Mouse (Mus musculus) heart, adult 8-10 months (tissue): ENCODE measurements around the gene Gpr119. TPM values are rescaled to one million over a fixed set of nuclear protein-coding genes. Genes with fewer than 3 reads are reported as not detected.

Experiments used
- DNase-seq: peaks from one replicate; pipeline ENCODE4 v3.0.0; 2022; ENCODE audit warnings: low spot score
- microRNA-seq: library from miRNA; unstranded; fragments of <30 nt; microRNA quantifications from one replicate; pipeline ENCODE4 v1.2.0, GENCODE M21; 2022
- total RNA-seq, 4 experiments: library from RNA; stranded (reverse); gene quantifications; 2 replicates each; pipeline ENCODE4 v1.2.4; 2022

Gpr119 gene
- total RNA-seq: not detected

- no peak for DNase-seq
Measured at GRCm38 (mm10) chrX:48674171-48674570, at the start of gene Gpr119. Gene Gpr119, minus strand, starts transcription at chrX:48674478.

DNA sequence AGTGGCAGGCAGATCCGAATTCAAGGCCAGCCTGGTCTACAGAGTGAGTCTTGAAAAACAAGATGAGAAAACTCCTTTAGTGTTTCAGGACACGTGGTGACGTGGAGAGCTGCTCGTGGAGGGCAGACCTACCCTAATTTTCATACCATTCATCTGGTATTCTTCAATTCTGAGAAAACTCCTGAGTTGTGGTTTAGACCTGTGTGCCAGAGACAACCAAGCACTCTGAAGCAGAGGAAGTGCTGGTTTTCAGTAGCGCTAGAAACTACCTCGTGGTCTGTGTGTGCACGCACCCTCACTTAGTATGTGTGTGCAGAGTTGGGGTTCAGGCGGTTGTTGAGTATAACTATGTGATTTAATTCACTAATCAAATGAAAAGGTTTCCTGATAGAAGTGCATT, 38.6 kb upstream of the Gpr119 start:
- no peak for DNase-seq

DNA sequence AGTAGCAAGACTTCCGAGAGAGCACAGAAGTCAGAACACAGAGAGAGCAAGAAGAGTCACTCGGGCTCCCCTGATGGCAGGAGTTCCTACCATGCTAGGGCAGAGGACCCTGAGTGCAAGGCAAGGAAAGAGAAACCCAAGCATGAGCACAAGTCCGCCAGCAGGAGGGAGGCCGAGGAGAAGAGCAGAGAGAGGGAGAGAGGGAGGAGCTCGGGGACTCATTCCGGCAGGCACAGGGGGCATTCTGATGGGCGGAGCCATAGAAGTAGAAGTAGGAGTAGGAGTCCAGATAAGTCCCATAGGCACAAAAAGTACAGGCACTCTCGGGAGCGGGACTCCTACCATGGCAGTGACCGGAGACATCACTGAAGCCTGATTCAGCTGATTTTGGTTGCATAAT, 35.4 kb upstream of the Gpr119 start:
- DNase-seq: no peak

DNA sequence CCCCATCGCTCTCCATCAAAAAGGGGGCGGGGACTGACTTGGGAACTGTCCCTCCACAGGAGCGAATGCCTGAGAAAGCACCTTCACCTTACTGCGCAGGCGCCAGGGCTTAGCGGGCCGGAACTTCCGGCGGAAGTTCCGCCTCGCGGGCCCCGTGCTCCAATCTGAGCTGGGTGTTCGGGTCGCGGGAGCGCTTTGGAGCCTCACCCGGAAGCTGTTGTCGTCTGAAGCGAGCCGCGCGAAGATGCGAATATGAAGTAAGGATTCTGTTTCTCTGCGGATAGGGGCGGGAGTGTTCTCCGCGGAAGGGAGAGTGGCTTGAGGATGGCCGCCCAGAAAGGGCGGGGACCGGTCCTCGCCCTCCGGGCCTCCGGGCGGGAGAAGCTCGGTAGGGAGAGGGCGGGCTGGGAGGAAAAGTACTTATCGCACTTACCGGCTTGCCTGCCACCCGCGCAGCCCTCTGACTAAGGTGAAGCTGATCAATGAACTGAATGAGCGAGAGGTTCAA, 20.6 kb upstream of the Gpr119 start, which contains the start of gene Rbmx2:
Gene Rbmx2, plus strand, starts transcription at position 141 of the 508 bp plus-strand sequence.
- DNase-seq: peak; percentile 81

DNA sequence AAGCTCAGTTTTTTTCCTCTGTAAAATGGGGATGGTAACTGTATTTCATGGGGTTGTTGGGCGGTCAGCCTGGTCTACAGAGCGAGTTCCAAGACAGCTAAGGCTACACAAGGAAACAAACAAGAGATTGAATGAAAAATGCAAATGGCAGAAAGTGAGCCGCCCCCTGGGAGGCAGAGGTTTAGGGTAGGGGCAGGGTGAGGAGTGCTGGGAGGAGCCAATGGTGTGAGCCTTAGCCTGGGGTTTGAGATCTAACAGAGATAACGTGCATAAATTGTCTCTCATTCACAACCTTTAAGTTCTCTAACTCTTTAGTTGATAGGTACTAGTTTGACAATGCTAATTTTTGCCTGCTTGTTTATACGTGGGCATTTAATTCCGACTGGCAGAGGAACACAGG, 20.2 kb upstream of the Gpr119 start:
- DNase-seq: no peak

- DNase-seq: no peak
Measured at GRCm38 (mm10) chrX:48683857-48684256, 9.6 kb upstream of the Gpr119 start.

DNA sequence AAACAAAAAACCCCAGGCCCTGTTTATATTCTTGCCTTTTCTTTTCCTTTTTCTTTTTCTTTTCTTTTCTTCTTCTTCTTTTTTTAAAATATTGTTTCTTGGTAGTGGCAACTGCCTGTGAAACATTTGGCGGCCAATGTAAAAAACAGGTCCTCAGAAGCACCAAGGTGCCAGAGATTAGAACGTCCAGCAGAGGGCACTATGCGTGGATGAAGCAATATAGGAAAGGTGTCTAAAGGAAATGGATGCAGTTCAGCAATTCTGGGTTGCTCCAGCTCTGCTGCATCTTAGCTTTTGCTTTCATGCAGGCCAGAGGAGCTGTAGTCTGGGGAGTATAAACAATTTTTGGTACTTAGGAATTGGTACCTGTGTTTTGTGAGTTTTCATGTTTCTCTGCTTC, 9.2 kb upstream of the Gpr119 start:
- peak; percentile 10 for DNase-seq

DNA sequence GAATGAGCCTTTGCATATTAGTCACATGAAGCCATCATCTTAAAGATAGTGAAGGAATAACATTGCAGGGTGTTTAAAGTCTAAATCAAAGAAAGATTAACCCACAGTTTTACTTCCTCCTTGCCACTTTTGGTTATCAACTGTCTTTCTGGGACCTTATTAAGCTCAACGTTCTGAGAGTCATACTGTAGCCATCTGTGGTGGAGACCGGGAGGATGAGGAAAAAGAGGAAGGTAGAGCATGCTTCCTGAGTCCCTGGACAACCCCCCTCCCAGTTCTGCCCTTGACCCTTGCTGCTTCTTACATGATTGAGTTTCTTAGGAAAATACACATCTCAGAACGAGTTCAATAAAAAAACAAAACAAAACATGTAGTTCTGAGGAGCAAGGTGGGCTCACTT, 2.6 kb downstream of the Gpr119 start:
- no peak for DNase-seq

GRCm38 (mm10) chrX:48669588-48669987, 4.7 kb downstream of the Gpr119 start:
- no peak for DNase-seq

DNA sequence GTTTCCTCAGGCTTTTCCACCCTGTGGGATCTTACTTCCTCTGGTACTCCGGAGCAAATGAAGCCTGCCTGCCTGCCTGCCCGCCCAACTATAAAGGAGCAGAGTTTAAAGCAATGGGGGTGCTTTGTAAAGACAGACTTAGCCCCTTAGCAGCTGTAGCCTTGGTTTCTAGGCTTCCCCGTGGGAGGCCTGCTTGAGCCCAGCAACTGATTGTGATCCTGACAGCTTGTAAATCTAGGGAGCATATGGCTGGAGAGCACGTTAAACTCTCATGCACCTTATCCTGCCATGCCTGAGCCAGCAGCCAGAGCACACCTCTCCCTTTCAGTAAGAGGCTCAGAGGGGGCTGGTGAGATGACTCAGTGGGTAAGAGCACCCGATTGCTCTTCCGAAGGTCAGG, 7.5 kb downstream of the Gpr119 start:
- DNase-seq: no peak

GRCm38 (mm10) chrX:48644122-48644521, 30.2 kb downstream of the Gpr119 start:
- peak; percentile 4 for DNase-seq

DNA sequence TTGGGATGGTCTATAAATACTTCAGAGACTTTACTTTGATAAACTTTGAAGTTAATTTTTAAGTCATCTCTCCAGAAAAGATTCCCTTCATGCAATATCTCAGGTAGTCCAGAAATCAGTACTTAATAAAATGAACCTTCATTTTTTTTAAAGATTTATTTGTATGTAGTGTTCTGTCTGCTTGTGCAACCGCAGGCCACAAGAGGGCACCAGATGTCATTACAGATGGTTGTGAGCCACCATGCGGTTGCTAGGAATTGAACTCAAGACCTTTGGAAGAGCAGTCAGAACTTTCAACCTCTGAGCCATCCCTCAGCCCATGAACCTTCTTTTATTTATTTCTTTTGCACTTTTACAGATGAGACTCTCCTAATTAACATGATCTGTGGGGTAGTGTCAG, 37.2 kb downstream of the Gpr119 start:
- no peak for DNase-seq

- no peak for DNase-seq
Measured at GRCm38 (mm10) chrX:48624054-48624420, 50.2 kb downstream of the Gpr119 start.

DNA sequence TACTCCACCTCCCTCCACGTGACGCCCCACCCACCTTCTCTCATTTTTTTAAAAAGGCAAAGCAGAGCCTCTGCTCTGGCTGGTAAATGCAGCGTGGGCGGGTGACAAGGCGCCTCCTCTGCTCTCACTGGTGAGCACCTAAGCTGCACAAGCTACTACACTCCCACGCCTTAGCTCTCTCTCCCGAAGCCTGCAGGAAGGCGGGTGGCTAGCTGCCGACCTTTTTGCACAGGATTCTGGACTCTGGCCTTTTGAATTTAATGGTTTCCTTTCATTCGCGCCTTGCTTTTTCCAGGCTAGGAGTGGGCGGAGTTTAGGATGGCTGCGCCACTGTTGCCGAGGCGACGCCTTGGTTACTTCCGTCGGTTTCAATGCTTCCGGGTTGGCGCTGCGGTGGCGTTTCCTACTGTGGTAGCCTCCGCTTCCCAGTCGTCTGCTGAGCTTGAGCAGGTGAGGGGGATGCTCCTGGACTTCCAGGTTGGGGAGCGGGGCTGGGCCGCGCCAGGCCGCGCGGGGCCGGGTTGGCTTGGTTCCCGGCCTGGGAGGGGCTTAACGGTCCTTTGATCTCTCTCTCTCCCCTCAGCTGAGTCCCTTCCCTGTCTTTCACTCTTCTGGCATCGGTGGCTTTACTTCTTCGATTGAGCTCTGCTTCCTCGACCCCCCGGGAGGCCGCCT, 50.8 kb downstream of the Gpr119 start, which contains the start of gene Slc25a14:
Gene Slc25a14, plus strand, starts transcription at position 35 of the 675 bp plus-strand sequence.
- peak; percentile 79 for DNase-seq

DNA sequence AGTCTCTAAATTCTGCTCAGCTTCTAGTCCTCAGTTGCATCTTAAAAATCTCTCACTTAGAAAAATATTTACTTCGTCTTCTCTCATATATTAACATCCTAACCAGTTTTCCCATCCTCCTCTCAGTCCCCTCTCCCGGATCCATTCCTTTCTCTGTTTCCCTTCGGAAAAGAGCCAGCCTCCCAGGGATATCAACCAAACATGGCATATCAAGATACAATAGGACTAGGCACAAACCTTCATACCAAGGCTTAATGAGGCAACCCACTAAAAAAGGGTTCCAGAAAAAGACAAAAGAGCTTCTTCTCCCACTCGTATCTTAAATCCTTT, 51.3 kb downstream of the Gpr119 start:
- DNase-seq: no peak

Small RNA genes lying within 50 kb of the gene (microRNA-seq; reads per million reads assigned to microRNA genes)
- gene Gm27828: not detected

Other genes with a start within 250 kb of the Gpr119 start
- 1 to 10 TPM; 3.4 to 6.1 (median 4.2) TPM for gene Elf4, start 211.3 kb downstream of the Gpr119 start, total RNA-seq
- gene Aifm1, start 160.9 kb downstream of the Gpr119 start, total RNA-seq: 100 to 1,000 TPM in 1 of 4 experiments, 10 to 100 TPM in 3; 88.6 to 105 (median 94.1) TPM
- under 1 TPM in 3 of 4 experiments, not detected in 1; 0.28 to 0.40 (median 0.31) TPM for gene Rab33a, start 155.2 kb downstream of the Gpr119 start, total RNA-seq
- 1 to 10 TPM; 3.4 to 6.0 (median 5.3) TPM for gene Zfp280c, start 80.0 kb downstream of the Gpr119 start, total RNA-seq
- gene Slc25a14, start 51.1 kb downstream of the Gpr119 start, total RNA-seq: 1 to 10 TPM; 1.4 to 2.8 (median 2.2) TPM
- 1 to 10 TPM; 1.7 to 2.4 (median 1.9) TPM for gene Rbmx2, start 20.5 kb upstream of the Gpr119 start, total RNA-seq
- not detected for gene Gm595, start 203.2 kb upstream of the Gpr119 start, total RNA-seq